7 mouse cellular contexts compared by ENCODE assay signal in the genomic region with DNA sequence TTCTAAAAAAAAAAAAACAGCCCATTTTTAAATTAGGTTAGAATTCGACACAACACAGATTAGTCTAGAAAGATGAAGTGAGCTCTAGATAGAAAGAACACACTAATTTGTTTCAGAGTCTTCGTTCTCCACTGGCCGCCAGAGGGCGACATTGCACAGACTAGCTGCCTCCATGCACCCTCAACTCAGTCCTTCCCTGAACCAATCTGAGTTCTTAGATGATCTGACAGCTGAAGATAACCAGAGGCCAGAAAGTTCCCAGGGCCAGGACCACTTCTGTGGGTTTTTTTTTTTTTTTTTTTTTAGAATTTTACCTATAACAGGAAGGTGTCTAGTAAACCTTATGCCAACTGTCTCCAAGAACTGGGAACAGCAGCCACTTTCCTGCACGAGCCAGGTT.
DNase-seq lines count a peak whose midpoint lies in the region; ATAC-seq lines count a peak whose summit lies in the region.
"Not testable (repeated sequence)": the region's sequence is repeated elsewhere in the genome, so short reads cannot be mapped to it uniquely, and the experiment has no call there.

No protein-coding gene starts in this region.

- not testable (repeated sequence) for H3K36me3 ChIP-seq in splenic B cell, adult 2 months (ENCODE audit: control insufficient read depth, insufficient read depth, low read length, poor library complexity, severe bottlenecking)

- peak; percentile 74 for ATAC-seq in granulocyte monocyte progenitor cell, adult 5-6 weeks (replicated peaks; ENCODE audit: poor library complexity, severe bottlenecking)
- peak; percentile 70 for ATAC-seq in megakaryocyte, adult 5-6 weeks (ENCODE audit: poor library complexity, severe bottlenecking)

- DNase-seq in adrenal gland, postnatal 10 days, result peak; percentile 3
- DNase-seq in embryo, embryonic 10.5 days (ENCODE audit: low spot score), result peak; percentile 4
- peak; percentile 61 for DNase-seq in induced T-regulatory cell, adult 2 months (ENCODE audit: low read depth)
- DNase-seq in layer of hippocampus, postnatal 10 days (ENCODE audit: low spot score in 2 of 2), result peak; percentile 3 to 10
- DNase-seq in splenic B cell, adult 2 months (ENCODE audit: low read depth, low spot score), result peak; percentile 5

- not testable (repeated sequence) for H3K27me3 ChIP-seq in splenic B cell, adult 2 months (ENCODE audit: control insufficient read depth, insufficient read depth, low read length, poor library complexity, severe bottlenecking)

Comparison
In these comparisons a context has a peak if more than half of its experiments do, and no peak if none do; other contexts are left out.
1. Peak in every context shown above with its lines: DNase-seq and ATAC-seq.
2. DNase-seq: peak in every context shown above with its lines; median percentile 61 in induced T-regulatory cell, adult 2 months; 6 in layer of hippocampus, postnatal 10 days; 5 in splenic B cell, adult 2 months; 4 in embryo, embryonic 10.5 days; 3 in adrenal gland, postnatal 10 days.